Mouse (Mus musculus) kidney, adult 9 months (tissue): ENCODE data around the gene Gm11559.
"Not testable (repeated sequence)": the region's sequence is repeated elsewhere in the genome, so short reads cannot be mapped to it uniquely, and the experiment has no call there.

Experiments used
- DNase-seq: peaks from one replicate; pipeline ENCODE4 v3.0.0; 2022

The Gm11559 gene

GRCm38 (mm10) chr11:99864176-99864575, at the start of gene Gm11559:
Gm11559 (plus strand) TSS chr11:99864476.
- DNase-seq: not testable (repeated sequence)

DNA sequence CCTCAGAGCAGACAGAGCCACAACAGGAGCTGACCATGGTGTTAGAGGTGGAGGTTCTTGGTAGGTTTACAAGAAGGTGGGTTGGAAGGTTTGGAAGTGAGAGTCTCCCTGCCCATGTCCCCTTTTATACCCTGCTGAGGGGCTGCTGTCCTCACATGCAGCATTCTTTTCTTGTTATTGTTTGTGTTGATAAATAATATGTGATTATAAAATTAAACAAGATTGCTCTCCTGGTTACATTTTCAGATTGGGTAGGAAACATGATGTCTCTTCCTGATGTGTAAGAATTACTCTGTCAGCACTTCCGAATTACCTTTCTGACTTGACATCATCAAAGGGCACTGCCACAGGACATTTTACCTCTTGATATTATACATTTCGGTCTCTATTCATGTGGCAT, 48.7 kb upstream of the Gm11559 start, which contains the start of gene Gm11564:
Gm11564 (minus strand) TSS at position 101 of the 400 bp plus-strand sequence.
- not testable (repeated sequence) for DNase-seq

GRCm38 (mm10) chr11:99837966-99838365, 26.3 kb upstream of the Gm11559 start, which contains the start of gene 2300003K06Rik:
2300003K06Rik (minus strand) TSS chr11:99838066.
- no peak for DNase-seq

- no peak for DNase-seq
Measured at GRCm38 (mm10) chr11:99842185-99842584, 22.1 kb upstream of the Gm11559 start.

GRCm38 (mm10) chr11:99846746-99847145, 17.5 kb upstream of the Gm11559 start:
- DNase-seq: no peak

DNA sequence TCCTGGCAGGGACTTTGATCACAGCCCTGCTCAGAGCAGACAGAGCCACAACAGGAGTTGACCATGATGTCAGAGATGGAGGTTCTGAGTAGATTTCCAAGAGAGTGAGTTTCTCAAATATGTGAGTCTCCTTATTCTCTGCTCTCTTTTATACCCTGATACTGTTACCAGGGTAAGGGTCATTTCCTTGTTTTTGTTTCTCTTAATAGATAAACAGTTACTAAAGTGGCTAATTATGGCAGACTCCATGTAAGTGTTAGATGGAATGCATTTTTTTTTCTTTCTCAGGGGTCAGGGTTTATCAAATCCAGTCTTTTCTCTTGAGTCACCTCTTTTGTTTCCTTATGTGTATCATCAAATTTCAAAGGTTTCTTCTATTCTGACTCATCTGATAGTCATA, 12.8 kb upstream of the Gm11559 start, which contains the start of gene Krtap4-16:
Krtap4-16 (minus strand) TSS at position 101 of the 400 bp plus-strand sequence.
- no peak for DNase-seq

GRCm38 (mm10) chr11:99854121-99854520, 10.2 kb upstream of the Gm11559 start:
- no peak for DNase-seq

GRCm38 (mm10) chr11:99857617-99858016, 6.7 kb upstream of the Gm11559 start, which contains the start of gene Gm11568:
Gm11568 (plus strand) TSS chr11:99857917.
- DNase-seq: no peak

DNA sequence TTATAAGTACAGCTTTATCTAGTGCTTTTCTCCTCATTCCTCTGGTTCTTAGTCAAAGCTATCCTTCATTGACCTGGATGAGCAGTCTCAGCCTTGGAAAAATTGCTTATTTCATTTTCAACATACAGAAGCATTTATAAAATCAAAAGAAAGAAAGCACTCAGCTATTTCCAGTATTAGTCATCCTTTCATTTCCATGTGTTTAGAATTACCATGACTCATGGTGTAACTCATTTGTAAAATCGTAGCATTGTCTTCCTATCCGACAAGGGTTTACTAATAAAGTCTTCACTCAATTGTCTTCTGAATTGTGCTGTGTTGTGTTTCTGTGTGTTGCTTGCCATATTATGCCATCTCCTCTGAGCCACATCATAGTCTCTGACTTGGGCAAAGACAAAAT, 5.5 kb upstream of the Gm11559 start:
- no peak for DNase-seq

GRCm38 (mm10) chr11:99873089-99873488, 8.8 kb downstream of the Gm11559 start, which contains the start of gene Krtap9-1:
Krtap9-1 (plus strand) TSS chr11:99873389.
- DNase-seq: not testable (repeated sequence)

DNA sequence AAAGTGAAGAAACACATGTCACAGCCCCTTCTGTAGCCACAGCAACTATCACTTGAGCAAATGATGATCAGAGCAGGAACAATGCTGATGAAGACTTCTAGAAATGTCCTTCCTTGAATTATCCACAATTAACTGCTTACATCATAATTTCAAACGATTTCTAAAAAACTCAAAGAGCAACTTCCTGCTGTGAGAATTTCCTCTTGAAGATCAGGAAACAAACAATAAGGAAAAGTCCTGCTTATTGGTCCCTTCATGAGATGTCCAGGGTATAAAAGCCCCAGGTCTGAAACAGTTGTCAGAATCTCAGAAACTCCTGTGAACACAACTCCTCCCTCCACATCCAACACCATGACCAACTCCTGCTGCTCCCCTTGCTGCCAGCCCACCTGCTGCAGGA, 14.6 kb downstream of the Gm11559 start, which contains the start of gene Gm11567:
Gm11567 (plus strand) TSS at position 301 of the 400 bp plus-strand sequence.
- not testable (repeated sequence) for DNase-seq

GRCm38 (mm10) chr11:99907620-99908019, 43.3 kb downstream of the Gm11559 start, which contains the start of gene Krtap31-1:
Krtap31-1 (plus strand) TSS chr11:99907920.
- no peak for DNase-seq

- DNase-seq: no peak
Measured at GRCm38 (mm10) chr11:99914451-99914850, 50.2 kb downstream of the Gm11559 start, which contains the start of gene Gm11565. Gm11565 (plus strand) TSS chr11:99914751.
